Mouse (Mus musculus) olfactory bulb, adult 2 months (tissue): ENCODE data around the gene Gm10260. TPM values are rescaled to one million over a fixed set of nuclear protein-coding genes. Genes with fewer than 3 reads are reported as not detected.

ENCODE experiments used
- H3K27ac ChIP-seq: fragments of 200-500 bp; 2 replicates; pipeline ENCODE4 v1.5.1; 2012; ENCODE audit warnings: low read depth, low read length; ENCODE audit not compliant: insufficient read depth
- H3K4me1 ChIP-seq: fragments of 200-500 bp; 2 replicates; pipeline ENCODE4 v1.6.1; 2012; ENCODE audit warnings: low read length; ENCODE audit not compliant: control insufficient read depth, insufficient read depth
- H3K4me3 ChIP-seq: fragments of 200-500 bp; 2 replicates; pipeline ENCODE4 v1.5.1; 2012; ENCODE audit warnings: mild to moderate bottlenecking, low read depth, low read length, moderate library complexity; ENCODE audit not compliant: insufficient read depth
- CTCF ChIP-seq: fragments of 200-500 bp; IDR thresholded peaks from 2 replicates; pipeline ENCODE4 v1.5.1; 2012; ENCODE audit warnings: low read depth, mild to moderate bottlenecking, low read length, moderate library complexity; ENCODE audit not compliant: insufficient read depth
- POLR2A ChIP-seq: fragments of 200-500 bp; IDR thresholded peaks from 2 replicates; pipeline ENCODE4 v1.6.1; 2012; ENCODE audit warnings: mild to moderate bottlenecking, low read depth, low read length, moderate library complexity; ENCODE audit not compliant: insufficient read depth
- WGBS: fragments of 180-500 bp; shearing (Covaris S2); methylation state at CpG from one replicate; pipeline ENCODE4 v1.1.7; 2018; 5-methylcytosine and 5-hydroxymethylcytosine counted together
- polyA plus RNA-seq: library from polyadenylated mRNA; stranded (reverse); fragments of >200 nt; gene quantifications from 2 replicates; pipeline ENCODE4 v1.2.4, GENCODE M21; 2012; ENCODE audit warnings: low replicate concordance; ENCODE audit not compliant: missing spikeins, insufficient read depth, insufficient read length

Gene Gm10260
- polyA plus RNA-seq, 1 experiment = not detected

DNA sequence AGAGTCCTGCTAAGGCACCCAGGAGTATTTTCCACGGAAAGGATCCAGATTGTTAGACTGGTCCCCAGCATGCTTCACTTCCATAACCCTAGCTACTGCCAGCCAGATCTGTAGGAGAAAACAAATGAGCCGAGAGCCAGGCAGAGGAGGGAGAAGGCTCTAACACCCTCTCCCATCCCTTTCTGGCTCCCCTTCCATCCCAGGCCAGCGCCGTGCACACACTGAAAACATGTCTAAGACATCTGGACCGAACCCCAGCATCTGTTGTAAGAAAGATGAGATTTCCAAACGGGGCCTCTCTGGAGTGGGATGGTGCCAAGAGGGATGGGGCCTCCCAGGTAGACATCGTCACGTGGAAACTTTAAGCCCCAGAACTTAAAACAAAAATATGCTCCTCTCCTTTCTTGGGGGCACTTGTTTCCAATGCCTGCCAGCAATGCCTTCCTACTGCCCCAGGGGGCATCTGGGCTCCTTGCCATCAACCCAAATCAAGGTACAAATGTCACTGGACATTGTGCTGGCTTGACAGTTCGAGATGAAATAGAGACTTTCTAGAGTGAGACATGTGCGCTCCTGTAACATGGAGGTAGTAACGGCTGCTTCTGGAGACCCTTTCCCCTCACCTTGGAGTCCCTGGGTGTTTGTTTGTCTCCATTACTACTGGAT lies 35.1 kb downstream of the Gm10260 start:
- no peak overlapping the region for H3K4me3 ChIP-seq
- TF ChIP-seq CTCF (no peak), POLR2A (no peak)
- H3K4me1 ChIP-seq = no peaks in the 10 kb centered on the region
- WGBS = 67% methylated on average over 11 of the region's 11 CpGs
- H3K27ac ChIP-seq = no peak overlapping the region

DNA sequence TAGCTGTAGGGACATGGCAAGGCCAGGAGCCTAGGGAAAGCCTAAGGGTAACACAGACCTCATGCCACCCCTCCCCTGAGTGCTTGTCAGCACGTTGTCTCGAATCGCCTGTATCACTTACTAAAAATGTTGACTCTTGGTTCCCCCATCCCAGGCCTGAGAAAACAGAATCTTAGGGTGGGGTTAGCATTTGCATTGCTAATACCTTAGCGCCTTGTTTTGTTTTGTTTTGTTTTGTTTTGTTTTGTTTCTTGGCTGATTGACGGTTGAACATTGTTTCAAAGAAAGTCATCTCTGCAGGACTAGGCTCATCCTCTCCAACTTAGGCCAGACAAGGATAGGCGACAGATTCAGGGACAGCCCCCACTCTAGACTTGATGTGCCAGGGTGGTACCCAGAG lies 35.9 kb downstream of the Gm10260 start:
- TF ChIP-seq CTCF (no peak), POLR2A (no peak)
- H3K27ac ChIP-seq = no peak overlapping the region
- WGBS = 81% methylated on average over 6 of the region's 6 CpGs

DNA sequence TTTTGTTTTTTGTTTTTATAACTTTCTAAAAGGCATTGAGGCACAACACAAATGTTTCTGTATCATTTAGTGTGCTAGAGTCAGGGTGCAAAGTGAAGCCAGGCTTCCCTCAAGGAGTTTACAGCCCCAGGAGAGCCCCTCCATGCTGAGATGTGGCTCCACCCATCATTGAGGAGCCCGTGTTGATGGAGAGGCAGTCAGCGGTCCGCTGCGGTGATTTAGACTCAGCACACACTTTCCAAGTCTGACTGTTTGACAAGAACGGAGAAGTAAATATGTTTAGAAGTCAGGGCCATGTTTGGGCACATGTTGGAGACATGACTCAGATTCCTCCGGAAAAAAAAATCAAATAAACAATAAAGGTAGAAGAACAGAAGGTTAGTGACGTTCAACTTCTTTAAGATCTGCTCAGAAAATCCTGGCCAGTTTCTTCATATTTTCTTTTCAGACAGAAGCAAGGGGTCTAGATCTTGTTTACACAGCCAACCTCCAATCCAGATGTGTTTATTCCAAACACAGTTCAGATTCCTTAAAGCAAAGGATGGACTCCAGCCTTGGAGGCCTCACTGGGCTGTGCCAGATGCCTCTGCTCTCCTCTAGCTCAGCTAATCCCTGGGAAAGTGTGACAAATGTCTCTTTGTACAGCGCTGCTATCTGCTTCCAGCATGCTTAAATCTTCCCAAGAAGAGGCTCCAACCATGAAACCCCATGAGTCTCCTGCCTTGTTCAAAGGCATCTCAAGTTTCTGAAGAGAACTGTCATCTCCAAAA lies 47.7 kb downstream of the Gm10260 start:
- TF ChIP-seq POLR2A (no peak), CTCF (no peak)
- WGBS = 85% methylated on average over 8 of the region's 8 CpGs
- Histone ChIP-seq H3K4me1 (no peaks in the 10 kb centered on the region), H3K4me3 (no peak overlapping the region), H3K27ac (no peak overlapping the region)

More for the DNA sequence above, 35.9 kb downstream of the Gm10260 start:
- H3K4me1 ChIP-seq = no peaks in the 10 kb centered on the region
- H3K4me3 ChIP-seq = no peak overlapping the region

DNA sequence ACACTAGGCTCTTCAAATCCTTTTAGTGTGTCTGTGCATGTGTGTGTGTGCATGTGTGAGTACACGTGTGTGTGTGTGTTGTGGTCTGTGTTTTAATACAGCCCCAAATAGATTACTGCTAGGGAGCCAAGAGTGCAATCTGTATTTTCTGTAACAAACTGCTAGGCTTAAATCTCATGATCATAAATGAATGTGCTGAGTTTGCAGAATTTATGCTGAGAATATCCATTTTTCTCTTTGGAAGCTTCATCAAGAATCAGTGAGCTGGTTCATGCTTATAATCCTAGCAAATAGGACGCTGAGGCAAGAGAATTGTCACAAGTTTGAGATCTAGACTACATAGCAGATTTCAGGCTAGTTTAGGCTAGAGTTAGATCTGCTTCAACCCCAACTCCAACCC lies 48.9 kb downstream of the Gm10260 start:
- 97% methylated on average over 2 of the region's 2 CpGs for WGBS

More for the DNA sequence above, 48.9 kb downstream of the Gm10260 start:
- H3K4me3 ChIP-seq = no peak overlapping the region
- no peaks in the 10 kb centered on the region for H3K4me1 ChIP-seq
- no peak overlapping the region for H3K27ac ChIP-seq
- TF ChIP-seq CTCF = no peak
- no peak for TF ChIP-seq POLR2A
